Mouse (Mus musculus) heart, embryonic 10.5 days (tissue): ENCODE measurements around the gene Axdnd1. TPM values are rescaled to one million over a fixed set of nuclear protein-coding genes. Genes with fewer than 3 reads are reported as not detected.

Experiments used
- DNase-seq: peaks from one replicate; pipeline ENCODE4 v3.0.0-alpha.2; 2017; ENCODE audit warnings: low spot score
- H3K27ac ChIP-seq: fragments of 300-500 bp; sonication (generic); 2 replicates; pipeline ENCODE4 v1.5.1; 2016; ENCODE audit warnings: mild to moderate bottlenecking
- H3K27me3 ChIP-seq: fragments of 300-500 bp; sonication (generic); 2 replicates; pipeline ENCODE4 v1.6.1; 2016; ENCODE audit warnings: mild to moderate bottlenecking; ENCODE audit not compliant: poor library complexity, insufficient read depth, severe bottlenecking
- H3K36me3 ChIP-seq: fragments of 300-500 bp; sonication (generic); 2 replicates; pipeline ENCODE4 v1.6.1; 2016; ENCODE audit warnings: mild to moderate bottlenecking, moderate library complexity
- H3K4me1 ChIP-seq: fragments of 300-500 bp; sonication (generic); 2 replicates; pipeline ENCODE4 v1.6.1; 2016; ENCODE audit warnings: mild to moderate bottlenecking
- H3K4me3 ChIP-seq: fragments of 300-500 bp; sonication (generic); 2 replicates; pipeline ENCODE4 v1.5.1; 2016; ENCODE audit warnings: mild to moderate bottlenecking, moderate library complexity
- H3K9me3 ChIP-seq: fragments of 300-500 bp; sonication (generic); 2 replicates; pipeline ENCODE4 v1.6.1; 2016; ENCODE audit warnings: mild to moderate bottlenecking, moderate library complexity
- WGBS: fragments of 180-500 bp; shearing (Covaris S2); methylation state at CpG from one replicate; pipeline ENCODE4 v1.1.7; 2016; 5-methylcytosine and 5-hydroxymethylcytosine counted together
- polyA plus RNA-seq: library from polyadenylated mRNA; unstranded; fragments of >200 nt; fragmentation: Nextera tagmentation; extraction: Ambion mirVana; gene quantifications from 2 replicates; pipeline ENCODE4 v1.2.1, GENCODE M21; 2016

The Axdnd1 gene
- 0.20 and 0.43 TPM in 2 replicates for polyA plus RNA-seq

DNA sequence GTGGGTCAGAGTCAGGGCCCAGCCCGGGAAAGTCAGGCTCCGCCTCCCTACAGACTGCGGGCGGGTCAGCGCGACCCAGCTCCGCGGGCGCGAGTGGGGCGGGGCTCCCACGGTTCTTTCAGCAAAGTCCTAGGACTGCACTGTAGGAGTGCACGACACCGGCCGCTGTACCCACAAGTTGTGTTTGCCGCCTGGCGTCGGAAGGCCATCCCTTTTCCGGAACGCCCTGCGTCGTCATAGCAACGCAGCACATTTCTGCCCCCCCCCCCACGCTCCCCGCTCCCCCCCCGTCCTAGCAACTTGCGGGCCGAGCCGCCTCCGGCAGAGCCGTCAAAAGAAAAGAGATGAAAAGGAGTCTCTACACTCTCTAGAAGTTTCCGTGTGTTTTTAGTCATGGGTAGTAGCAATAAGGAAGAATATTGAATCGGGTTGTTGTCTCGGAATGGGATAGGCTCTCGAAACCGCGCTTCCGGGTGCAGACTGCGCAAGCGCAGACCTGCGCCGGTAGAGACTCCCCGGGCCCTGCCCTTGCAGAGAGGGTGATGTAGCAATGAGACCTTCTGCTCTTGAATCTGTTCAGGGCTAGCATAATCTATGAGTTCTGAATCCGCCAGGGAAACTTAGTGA lies at the start of gene Axdnd1:
Gene Axdnd1 (minus strand): TSS at position 489 of the 627 bp plus-strand sequence.
- Histone ChIP-seq H3K9me3 (no peaks in the 10 kb centered on the region), H3K27me3 (no peaks in the 10 kb centered on the region), H3K4me3 (peak within 1 kb of the TSS; percentile 71), H3K36me3 (0 out of 2 replicates have a peak, but pooled peaks cover under 1% of the 10 kb centered on the region), H3K27ac (peak within 1 kb of the TSS; percentile 83), H3K4me1 (0 out of 2 replicates have a peak, but pooled peaks cover 3% of the 10 kb centered on the region)
- WGBS: under 1% methylated on average over 44 of the region's 44 CpGs
- DNase-seq: peak; percentile 94

DNA sequence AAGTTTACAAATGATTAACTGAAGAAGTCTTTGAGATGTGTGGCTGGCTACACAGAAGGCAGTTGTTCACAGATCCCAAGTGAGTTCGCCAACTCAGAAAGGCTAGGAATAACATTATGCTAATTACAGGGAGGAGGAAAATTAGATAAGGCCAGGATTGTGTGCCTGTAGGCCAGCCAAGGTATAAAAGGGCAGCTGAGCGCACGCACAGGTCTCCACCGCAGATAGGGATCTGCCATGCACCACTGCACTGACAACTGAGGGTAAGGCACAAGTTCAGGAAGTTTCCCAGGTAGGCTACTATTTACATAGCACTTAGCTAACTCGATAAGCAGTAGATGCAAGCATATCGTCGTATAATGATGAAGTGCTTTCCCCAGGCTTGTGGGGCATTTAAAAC lies 49.6 kb upstream of the Axdnd1 start:
- H3K9me3 ChIP-seq: 0 out of 2 replicates have a peak, but pooled peaks cover 2% of the 10 kb centered on the region
- 60% methylated on average over 7 of the region's 7 CpGs for WGBS
- peaks cover 27% of the 10 kb centered on the region for H3K4me1 ChIP-seq
- no peak for DNase-seq
- no peaks in the 10 kb centered on the region for H3K27me3 ChIP-seq
- peaks cover 28% of the 10 kb centered on the region for H3K36me3 ChIP-seq
- H3K4me3 ChIP-seq: no peak overlapping the region
- H3K27ac ChIP-seq: no peak overlapping the region

DNA sequence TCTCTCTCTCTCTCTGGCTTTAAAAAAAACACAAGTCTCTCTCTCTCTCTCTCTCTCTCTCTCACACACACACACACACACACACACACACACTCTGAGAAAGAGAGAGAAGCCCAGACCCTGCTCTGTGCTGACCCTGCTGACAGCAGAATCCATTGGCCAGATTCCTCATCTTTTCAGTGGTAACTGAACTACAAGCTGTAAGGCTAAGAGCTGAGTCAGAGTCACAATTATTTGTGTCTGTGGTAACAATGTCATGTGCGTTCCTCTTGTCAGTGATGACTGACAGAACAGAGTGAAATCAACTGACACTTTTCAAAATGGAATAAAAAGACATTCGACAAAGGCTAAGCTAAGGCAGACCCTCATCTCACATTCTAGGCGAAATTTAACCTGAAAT lies 47.6 kb upstream of the Axdnd1 start:
- 0 out of 2 replicates have a peak, but pooled peaks cover 2% of the 10 kb centered on the region for H3K9me3 ChIP-seq
- H3K27me3 ChIP-seq: no peaks in the 10 kb centered on the region
- H3K36me3 ChIP-seq: peaks cover 40% of the 10 kb centered on the region
- peaks cover 24% of the 10 kb centered on the region for H3K4me1 ChIP-seq
- H3K4me3 ChIP-seq: no peak overlapping the region
- H3K27ac ChIP-seq: no peak overlapping the region
- no peak for DNase-seq
- WGBS: 71% methylated on average over 3 of the region's 3 CpGs

DNA sequence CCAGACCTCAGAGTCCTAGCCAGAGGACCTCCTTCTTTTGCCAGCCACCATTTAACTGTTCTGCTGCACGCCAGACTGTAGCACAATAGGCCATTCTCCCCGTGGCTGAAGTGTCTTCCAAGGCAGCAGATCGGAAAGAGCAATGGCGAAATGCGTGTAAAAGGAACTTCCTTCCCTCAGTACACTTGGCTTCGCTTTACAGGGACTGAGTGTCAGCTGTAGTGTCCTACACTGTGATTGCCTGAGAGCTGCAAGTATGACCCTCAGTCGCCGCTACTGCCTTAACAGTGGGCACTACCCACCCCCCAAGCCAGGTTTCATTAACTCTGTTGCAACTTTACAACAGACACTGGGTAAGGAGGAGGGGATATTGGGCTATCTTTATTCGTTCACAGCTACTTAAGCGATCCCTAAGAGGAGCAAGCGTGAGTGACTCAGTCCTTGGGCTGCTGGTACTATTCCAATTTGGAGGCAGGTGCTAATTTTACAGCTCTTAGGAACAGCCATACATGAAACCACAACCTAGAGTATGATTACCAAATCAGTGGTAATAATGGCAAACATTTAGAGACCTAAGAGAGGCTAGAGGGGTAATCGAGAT lies 46.8 kb upstream of the Axdnd1 start:
- H3K36me3 ChIP-seq: peaks cover 44% of the 10 kb centered on the region
- 82% methylated on average over 12 of the region's 12 CpGs for WGBS
- H3K9me3 ChIP-seq: 0 out of 2 replicates have a peak, but pooled peaks cover 2% of the 10 kb centered on the region
- H3K27ac ChIP-seq: no peak overlapping the region
- no peaks in the 10 kb centered on the region for H3K27me3 ChIP-seq
- H3K4me3 ChIP-seq: no peak overlapping the region
- DNase-seq: no peak
- peaks cover 22% of the 10 kb centered on the region for H3K4me1 ChIP-seq

- Histone ChIP-seq H3K4me1 (peaks cover 20% of the 10 kb centered on the region), H3K36me3 (peaks cover 43% of the 10 kb centered on the region), H3K4me3 (no peak overlapping the region), H3K9me3 (0 out of 2 replicates have a peak, but pooled peaks cover 2% of the 10 kb centered on the region), H3K27me3 (no peaks in the 10 kb centered on the region), H3K27ac (no peak overlapping the region)
- DNase-seq: no peak
- 84% methylated on average over 9 of the region's 9 CpGs for WGBS
Observed at GRCm38 (mm10) chr1:156464963-156465362, 44.0 kb upstream of the Axdnd1 start.

GRCm38 (mm10) chr1:156463981-156464853 lies 43.3 kb upstream of the Axdnd1 start:
- Histone ChIP-seq H3K27ac (no peak overlapping the region), H3K9me3 (no peaks in the 10 kb centered on the region), H3K4me1 (peaks cover 27% of the 10 kb centered on the region), H3K36me3 (peaks cover 36% of the 10 kb centered on the region), H3K27me3 (no peaks in the 10 kb centered on the region), H3K4me3 (no peak overlapping the region)
- 83% methylated on average over 8 of the region's 8 CpGs for WGBS
- DNase-seq: no peak

GRCm38 (mm10) chr1:156462273-156462991 lies 41.5 kb upstream of the Axdnd1 start:
- H3K4me1 ChIP-seq: peaks cover 17% of the 10 kb centered on the region
- H3K4me3 ChIP-seq: no peak overlapping the region
- H3K27me3 ChIP-seq: no peaks in the 10 kb centered on the region
- WGBS: 52% methylated on average over 12 of the region's 12 CpGs
- peaks cover 30% of the 10 kb centered on the region for H3K36me3 ChIP-seq
- no peak for DNase-seq
- no peaks in the 10 kb centered on the region for H3K9me3 ChIP-seq
- no peak overlapping the region for H3K27ac ChIP-seq

DNA sequence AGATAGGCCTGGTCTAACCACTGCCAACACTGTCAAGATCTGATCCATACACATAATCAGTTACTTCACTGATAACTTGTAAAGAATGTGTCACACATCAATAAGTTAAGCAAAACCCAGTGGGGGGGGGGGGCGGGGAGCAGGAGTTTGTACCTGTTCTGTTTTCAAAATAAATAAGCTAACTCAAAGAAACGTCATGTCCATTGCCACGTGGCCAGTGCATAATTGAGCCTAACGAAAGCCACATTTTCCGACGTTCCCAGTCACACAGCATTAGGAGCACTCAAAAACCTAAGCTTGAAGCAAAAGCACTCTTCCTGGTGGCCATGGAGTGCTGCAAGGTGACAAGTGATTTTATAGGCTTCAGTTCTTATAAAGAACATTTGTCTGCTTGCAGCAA lies 40.1 kb upstream of the Axdnd1 start:
- no peak for DNase-seq
- H3K27ac ChIP-seq: no peak overlapping the region
- no peak overlapping the region for H3K4me3 ChIP-seq
- H3K9me3 ChIP-seq: no peaks in the 10 kb centered on the region
- 82% methylated on average over 6 of the region's 6 CpGs for WGBS
- no peaks in the 10 kb centered on the region for H3K27me3 ChIP-seq
- H3K36me3 ChIP-seq: peaks cover 26% of the 10 kb centered on the region
- H3K4me1 ChIP-seq: peaks cover 17% of the 10 kb centered on the region

GRCm38 (mm10) chr1:156460216-156460615 lies 39.3 kb upstream of the Axdnd1 start:
- 90% methylated on average over 4 of the region's 4 CpGs for WGBS
- no peaks in the 10 kb centered on the region for H3K9me3 ChIP-seq

GRCm38 (mm10) chr1:156459690-156460089 lies 38.7 kb upstream of the Axdnd1 start:
- Histone ChIP-seq H3K4me3 (no peak overlapping the region), H3K27me3 (no peaks in the 10 kb centered on the region), H3K9me3 (no peaks in the 10 kb centered on the region), H3K36me3 (peaks cover 26% of the 10 kb centered on the region), H3K27ac (peak overlapping the region; percentile 36; the same call in 1 of the 2 replicates), H3K4me1 (peaks cover 17% of the 10 kb centered on the region)
- DNase-seq: no peak
- WGBS: 38% methylated on average over 3 of the region's 3 CpGs

More at GRCm38 (mm10) chr1:156460216-156460615, 39.3 kb upstream of the Axdnd1 start:
- Histone ChIP-seq H3K4me1 (peaks cover 17% of the 10 kb centered on the region), H3K4me3 (no peak overlapping the region), H3K36me3 (peaks cover 26% of the 10 kb centered on the region), H3K27me3 (no peaks in the 10 kb centered on the region), H3K27ac (0 out of 2 replicates have a peak overlapping the region, but pooled peaks have one; percentile 36)
- DNase-seq: no peak

DNA sequence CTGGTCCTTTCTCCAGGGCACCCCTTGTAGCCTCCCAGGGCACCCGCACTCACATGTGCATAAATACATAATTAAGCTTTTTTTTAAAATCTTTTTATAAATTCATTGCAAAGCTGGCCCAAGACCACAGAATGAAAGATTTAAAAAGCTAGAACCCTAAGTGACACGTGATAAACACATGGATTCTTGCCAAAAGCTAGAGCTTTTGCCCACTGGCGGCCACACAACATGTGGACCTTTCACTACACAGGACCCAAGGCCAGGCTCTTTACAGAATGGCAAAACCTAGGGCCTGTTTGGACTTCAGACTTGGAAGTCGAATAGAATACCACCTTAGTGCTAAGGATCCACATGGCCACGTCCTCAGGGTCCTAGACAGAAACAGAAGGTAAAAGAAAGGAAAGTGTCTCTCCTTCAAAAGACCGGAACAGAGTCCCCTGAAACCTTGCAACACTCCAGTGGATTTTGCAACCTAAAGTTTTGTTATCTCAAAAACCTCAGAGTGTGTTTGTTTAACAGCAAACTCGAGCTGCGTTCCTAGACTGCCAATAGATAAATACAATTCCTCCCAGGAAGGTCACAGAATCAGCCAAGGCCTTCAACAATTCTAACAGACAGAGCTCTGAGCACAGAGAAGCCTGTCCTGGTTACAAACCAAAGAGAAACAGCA lies 37.6 kb upstream of the Axdnd1 start:
- DNase-seq: no peak
- Histone ChIP-seq H3K4me3 (no peak overlapping the region), H3K4me1 (peaks cover 23% of the 10 kb centered on the region), H3K27ac (no peak overlapping the region), H3K36me3 (peaks cover 28% of the 10 kb centered on the region), H3K9me3 (no peaks in the 10 kb centered on the region), H3K27me3 (no peaks in the 10 kb centered on the region)
- WGBS: 57% methylated on average over 8 of the region's 8 CpGs
